Mouse (Mus musculus) embryonic fibroblast, embryonic 13.5 days (primary cell): Measurements from ENCODE around the gene Slc24a3.

Source experiments
- CTCF ChIP-seq: IDR thresholded peaks from 2 replicates; pipeline ENCODE4 v1.5.1; 2011; ENCODE audit warnings: mild to moderate bottlenecking, control low read depth, low read length, moderate library complexity, borderline replicate concordance; ENCODE audit not compliant: insufficient read depth
- POLR2A ChIP-seq: IDR thresholded peaks from 2 replicates; pipeline ENCODE4 v1.6.1; 2011; ENCODE audit warnings: low read depth, mild to moderate bottlenecking, control low read depth, low read length, moderate library complexity

- no peak for TF ChIP-seq POLR2A
- TF ChIP-seq CTCF: no peak
Observed at GRCm38 (mm10) chr2:145535307-145535706, 367.8 kb downstream of the Slc24a3 start.
